Mouse (Mus musculus) testis, adult 2 months (tissue): Measurements from ENCODE around the gene Mgat1. TPM values are rescaled to one million over a fixed set of nuclear protein-coding genes. Genes with fewer than 3 reads are reported as not detected.

ENCODE experiments used
- H3K27ac ChIP-seq: fragments of 200-500 bp; 2 replicates; pipeline ENCODE4 v1.5.1; 2012; ENCODE audit warnings: low read depth, low read length; ENCODE audit not compliant: control insufficient read depth, insufficient read depth
- H3K27me3 ChIP-seq: fragments of 200-500 bp; 2 replicates; pipeline ENCODE4 v1.6.1; 2012; ENCODE audit warnings: mild to moderate bottlenecking, low read length, moderate library complexity; ENCODE audit not compliant: control insufficient read depth, insufficient read depth
- H3K36me3 ChIP-seq: fragments of 200-500 bp; 2 replicates; pipeline ENCODE4 v1.6.1; 2012; ENCODE audit warnings: mild to moderate bottlenecking, low read length; ENCODE audit not compliant: control insufficient read depth, insufficient read depth
- H3K4me1 ChIP-seq: fragments of 200-500 bp; 2 replicates; pipeline ENCODE4 v1.6.1; 2012; ENCODE audit warnings: low read length; ENCODE audit not compliant: control insufficient read depth, insufficient read depth
- H3K4me3 ChIP-seq: fragments of 200-500 bp; 2 replicates; pipeline ENCODE4 v1.5.1; 2012; ENCODE audit warnings: low read depth, mild to moderate bottlenecking, low read length, moderate library complexity, mixed read lengths; ENCODE audit not compliant: control insufficient read depth
- CTCF ChIP-seq: fragments of 200-500 bp; IDR thresholded peaks from 2 replicates; pipeline ENCODE4 v1.5.1; 2012; ENCODE audit warnings: low read depth, mild to moderate bottlenecking, inconsistent platforms, low read length, moderate library complexity; ENCODE audit not compliant: control insufficient read depth, insufficient read depth, insufficient replicate concordance
- POLR2A ChIP-seq: fragments of 200-500 bp; IDR thresholded peaks from 2 replicates; pipeline ENCODE4 v1.6.1; 2012; ENCODE audit warnings: low read depth, mild to moderate bottlenecking, inconsistent platforms, low read length, moderate library complexity; ENCODE audit not compliant: control insufficient read depth
- polyA plus RNA-seq: library from polyadenylated mRNA; depleted of rRNA; stranded (reverse); fragments of >200 nt; gene quantifications from 2 replicates; pipeline ENCODE4 v1.2.3, GENCODE M21; 2012

The Mgat1 gene
- polyA plus RNA-seq, 1 experiment, result 13.9 TPM

GRCm38 (mm10) chr11:49203129-49203768, 40.7 kb upstream of the Mgat1 start, which contains the start of gene Zfp62:
Gene Zfp62 (plus strand): TSS chr11:49203292.
- H3K27me3 ChIP-seq, result no peaks in the 10 kb centered on the region
- H3K36me3 ChIP-seq, result no peaks in the 10 kb centered on the region
- peak within 1 kb of the TSS; percentile 95 for H3K4me3 ChIP-seq
- peak; percentile 58 for TF ChIP-seq POLR2A
- TF ChIP-seq CTCF, result no peak
- peak within 1 kb of the TSS; percentile 92 for H3K27ac ChIP-seq
- H3K4me1 ChIP-seq, result peaks cover 3% of the 10 kb centered on the region

- Histone ChIP-seq H3K27ac (peak overlapping the region; percentile 92), H3K27me3 (no peaks in the 10 kb centered on the region), H3K4me1 (peaks cover 3% of the 10 kb centered on the region), H3K4me3 (peak overlapping the region; percentile 95), H3K36me3 (no peaks in the 10 kb centered on the region)
- TF ChIP-seq CTCF (no peak), POLR2A (no peak)
Observed at GRCm38 (mm10) chr11:49203771-49204497, 40.1 kb upstream of the Mgat1 start.

- H3K36me3 ChIP-seq, result no peaks in the 10 kb centered on the region
- no peaks in the 10 kb centered on the region for H3K27me3 ChIP-seq
- H3K27ac ChIP-seq, result no peak overlapping the region
- H3K4me3 ChIP-seq, result no peak overlapping the region
- H3K4me1 ChIP-seq, result peaks cover 3% of the 10 kb centered on the region
- no peak for TF ChIP-seq POLR2A
- TF ChIP-seq CTCF, result no peak
Observed at GRCm38 (mm10) chr11:49205080-49205590, 38.9 kb upstream of the Mgat1 start.

- Histone ChIP-seq H3K27me3 (no peaks in the 10 kb centered on the region), H3K36me3 (no peaks in the 10 kb centered on the region), H3K27ac (no peak overlapping the region), H3K4me1 (peaks cover 3% of the 10 kb centered on the region), H3K4me3 (no peak overlapping the region)
- TF ChIP-seq CTCF, result no peak
- no peak for TF ChIP-seq POLR2A
Observed at GRCm38 (mm10) chr11:49207495-49207894, 36.5 kb upstream of the Mgat1 start.

- Histone ChIP-seq H3K36me3 (no peaks in the 10 kb centered on the region; the same call in none of the 2 replicates), H3K4me3 (no peak overlapping the region), H3K4me1 (no peaks in the 10 kb centered on the region), H3K27ac (no peak overlapping the region), H3K27me3 (no peaks in the 10 kb centered on the region)
- no peak for TF ChIP-seq POLR2A
- TF ChIP-seq CTCF, result no peak
Observed at GRCm38 (mm10) chr11:49212577-49212976, 31.4 kb upstream of the Mgat1 start.

- H3K27me3 ChIP-seq, result no peaks in the 10 kb centered on the region
- no peaks in the 10 kb centered on the region for H3K4me1 ChIP-seq
- no peak overlapping the region for H3K27ac ChIP-seq
- no peaks in the 10 kb centered on the region; the same call in none of the 2 replicates for H3K36me3 ChIP-seq
- no peak overlapping the region for H3K4me3 ChIP-seq
- no peak for TF ChIP-seq CTCF
- no peak for TF ChIP-seq POLR2A
Observed at GRCm38 (mm10) chr11:49213505-49213904, 30.5 kb upstream of the Mgat1 start.

- TF ChIP-seq POLR2A, result no peak
- no peak for TF ChIP-seq CTCF
- H3K36me3 ChIP-seq, result no peaks in the 10 kb centered on the region; the same call in none of the 2 replicates
- H3K4me1 ChIP-seq, result no peaks in the 10 kb centered on the region
- H3K27me3 ChIP-seq, result no peaks in the 10 kb centered on the region
- H3K4me3 ChIP-seq, result no peak overlapping the region
- H3K27ac ChIP-seq, result no peak overlapping the region
Observed at GRCm38 (mm10) chr11:49219271-49219670, 24.7 kb upstream of the Mgat1 start.
